Mouse (Mus musculus) hindbrain, embryonic 10.5 days (tissue): ENCODE results near the gene Begain. TPM values are rescaled to one million over a fixed set of nuclear protein-coding genes. Genes with fewer than 3 reads are reported as not detected.

Source experiments
- DNase-seq: peaks from one replicate; pipeline ENCODE4 v3.0.0-alpha.2; 2017; ENCODE audit warnings: low spot score
- H3K27ac ChIP-seq: fragments of 300-500 bp; sonication (generic); 2 replicates; pipeline ENCODE4 v1.5.1; 2016; ENCODE audit warnings: mild to moderate bottlenecking, moderate library complexity
- H3K27me3 ChIP-seq: fragments of 300-500 bp; sonication (generic); 2 replicates; pipeline ENCODE4 v1.6.1; 2016; ENCODE audit warnings: mild to moderate bottlenecking; ENCODE audit not compliant: poor library complexity, insufficient read depth, severe bottlenecking
- H3K36me3 ChIP-seq: fragments of 300-500 bp; sonication (generic); 2 replicates; pipeline ENCODE4 v1.6.1; 2016; ENCODE audit warnings: mild to moderate bottlenecking, moderate library complexity
- H3K4me1 ChIP-seq: fragments of 300-500 bp; sonication (generic); replicated peaks from 2 replicates; pipeline ENCODE4 v1.6.1; 2016; ENCODE audit warnings: mild to moderate bottlenecking
- H3K4me3 ChIP-seq: fragments of 300-500 bp; sonication (generic); 2 replicates; pipeline ENCODE4 v1.5.1; 2016; ENCODE audit warnings: mild to moderate bottlenecking, moderate library complexity
- H3K9me3 ChIP-seq: fragments of 300-500 bp; sonication (generic); 2 replicates; pipeline ENCODE4 v1.6.1; 2016; ENCODE audit warnings: mild to moderate bottlenecking, moderate library complexity
- WGBS: fragments of 180-500 bp; shearing (Covaris S2); methylation state at CpG from one replicate; pipeline ENCODE4 v1.1.7; 2016; 5-methylcytosine and 5-hydroxymethylcytosine counted together
- polyA plus RNA-seq: library from polyadenylated mRNA; unstranded; fragments of >200 nt; fragmentation: Nextera tagmentation; extraction: Ambion mirVana; gene quantifications from 2 replicates; pipeline ENCODE4 v1.2.1, GENCODE M21; 2016

The Begain gene
- polyA plus RNA-seq, 1 experiment from 2014 or later: 16.2 TPM

DNA sequence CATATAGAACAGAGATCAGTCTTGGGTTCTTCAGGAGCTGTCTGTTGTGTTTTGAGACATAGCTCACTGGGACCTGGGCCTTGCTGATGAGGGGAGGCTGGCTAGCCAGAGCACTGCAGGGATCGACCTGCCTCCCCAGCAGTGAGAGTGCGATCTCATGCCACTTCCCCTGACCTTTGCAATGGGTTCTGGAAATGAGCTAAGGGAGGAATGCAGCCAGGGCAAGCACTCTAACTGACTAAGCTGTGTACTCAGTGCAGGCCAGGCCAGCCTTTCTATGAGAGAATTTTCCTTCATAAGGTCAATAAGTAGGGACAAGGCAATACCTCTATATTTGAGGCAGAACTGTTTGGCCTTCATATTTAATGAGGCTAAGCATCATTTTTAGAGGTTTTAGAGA is 75.0 kb downstream of the Begain start:
- H3K9me3 ChIP-seq: no peaks in the 10 kb centered on the region
- no peak overlapping the region for H3K4me3 ChIP-seq
- H3K4me1 ChIP-seq: peaks cover 38% of the 10 kb centered on the region
- DNase-seq: no peak
- no peaks in the 10 kb centered on the region for H3K36me3 ChIP-seq
- WGBS: 58% methylated on average over 2 of the region's 2 CpGs
- peaks cover 4% of the 10 kb centered on the region; the same call in 1 of the 2 replicates for H3K27me3 ChIP-seq
- no peak overlapping the region for H3K27ac ChIP-seq

DNA sequence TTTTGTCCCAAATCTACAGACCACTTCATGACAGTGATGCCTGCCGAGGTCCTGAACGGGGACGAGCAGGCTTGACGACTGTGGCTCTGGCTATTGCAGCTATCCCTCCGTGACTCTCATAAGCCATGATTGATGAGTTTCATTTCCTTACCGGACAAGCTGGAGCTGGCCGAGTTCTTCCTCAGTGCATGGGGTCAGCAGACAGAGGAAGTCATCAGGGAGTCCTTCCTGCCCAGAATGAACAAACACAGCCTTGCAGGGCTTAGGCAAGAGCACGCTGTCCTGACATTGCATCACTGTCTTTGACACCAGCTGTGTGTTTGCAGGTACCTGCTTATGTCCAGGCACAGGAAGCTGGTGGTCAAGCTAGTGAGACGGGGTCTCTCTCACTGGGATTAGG is 77.6 kb downstream of the Begain start:
- H3K4me1 ChIP-seq: peaks cover 15% of the 10 kb centered on the region
- no peaks in the 10 kb centered on the region for H3K9me3 ChIP-seq
- H3K27me3 ChIP-seq: peaks cover 4% of the 10 kb centered on the region; the same call in 1 of the 2 replicates
- no peak for DNase-seq
- no peak overlapping the region for H3K4me3 ChIP-seq
- H3K27ac ChIP-seq: no peak overlapping the region
- no peaks in the 10 kb centered on the region for H3K36me3 ChIP-seq
- 69% methylated on average over 9 of the region's 9 CpGs for WGBS

DNA sequence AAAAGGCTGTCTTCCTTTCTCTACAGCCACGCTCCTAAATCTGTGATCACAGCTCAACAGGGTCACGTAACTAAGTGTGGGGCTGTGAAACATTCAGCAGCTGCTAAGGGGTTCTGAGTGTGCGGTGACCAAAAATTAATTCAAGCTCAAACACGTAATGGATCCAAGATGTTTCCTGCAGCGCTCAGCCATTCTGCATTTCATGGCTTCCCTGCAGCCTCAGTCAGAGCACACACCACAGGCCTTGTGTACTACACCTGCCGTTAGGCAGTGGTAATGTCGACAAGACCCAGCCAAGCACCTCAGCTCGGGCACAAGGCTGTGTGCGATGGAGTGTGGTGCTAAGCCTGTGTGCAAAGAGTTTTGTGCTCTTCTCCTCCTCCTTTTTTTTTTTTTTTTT is 80.6 kb downstream of the Begain start:
- no peak for DNase-seq
- no peaks in the 10 kb centered on the region for H3K27me3 ChIP-seq
- no peak overlapping the region for H3K27ac ChIP-seq
- H3K36me3 ChIP-seq: no peaks in the 10 kb centered on the region
- 88% methylated on average over 9 of the region's 9 CpGs for WGBS
- H3K9me3 ChIP-seq: no peaks in the 10 kb centered on the region
- H3K4me3 ChIP-seq: no peak overlapping the region
- H3K4me1 ChIP-seq: peaks cover 22% of the 10 kb centered on the region

DNA sequence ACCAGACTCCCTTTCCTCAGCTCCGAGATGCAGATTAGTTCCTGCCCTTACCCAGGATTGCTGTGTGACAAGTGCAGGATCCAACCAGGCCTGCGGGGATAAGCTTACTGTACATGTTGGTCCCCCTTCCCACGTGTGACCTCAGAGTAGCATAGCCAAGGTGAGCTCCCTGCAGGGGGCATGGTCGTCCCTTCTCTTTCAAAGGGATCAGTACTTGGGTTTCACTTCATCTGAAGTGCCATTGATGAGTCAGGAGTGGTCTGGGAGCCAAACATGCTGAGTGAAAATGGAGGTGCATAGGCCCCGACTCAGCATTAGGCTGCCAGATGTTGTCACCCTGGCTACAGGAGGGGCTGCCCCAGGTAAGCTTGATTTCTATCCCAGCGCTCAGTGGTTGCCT is 83.0 kb downstream of the Begain start:
- WGBS: 75% methylated on average over 6 of the region's 6 CpGs
- Histone ChIP-seq H3K36me3 (no peaks in the 10 kb centered on the region), H3K4me3 (no peak overlapping the region), H3K27ac (peak overlapping the region; percentile 72), H3K4me1 (peaks cover 39% of the 10 kb centered on the region), H3K27me3 (0 out of 2 replicates have a peak, but pooled peaks cover 8% of the 10 kb centered on the region), H3K9me3 (no peaks in the 10 kb centered on the region)
- no peak for DNase-seq

DNA sequence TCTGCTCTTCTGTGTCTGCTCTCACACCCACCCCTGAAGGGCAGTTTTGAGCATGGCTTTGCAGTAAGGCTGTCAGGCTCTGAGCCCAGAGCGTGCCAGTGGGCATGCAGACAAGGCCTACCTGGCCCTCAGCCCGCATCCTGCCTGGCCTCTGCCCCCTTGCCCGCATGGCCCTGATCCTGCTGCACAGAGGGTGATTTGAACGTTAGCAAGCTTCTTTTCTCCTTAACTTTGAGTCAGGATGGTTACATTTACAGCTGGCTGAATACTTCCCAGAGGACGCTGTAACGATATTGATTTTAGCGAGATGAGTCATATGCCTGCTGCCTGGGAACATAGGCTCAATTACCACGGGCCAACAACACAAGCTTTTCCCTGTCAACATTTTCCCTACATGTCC is 83.5 kb downstream of the Begain start:
- Histone ChIP-seq H3K27ac (peak overlapping the region; percentile 72), H3K36me3 (no peaks in the 10 kb centered on the region), H3K9me3 (no peaks in the 10 kb centered on the region), H3K27me3 (0 out of 2 replicates have a peak, but pooled peaks cover 8% of the 10 kb centered on the region), H3K4me1 (peaks cover 44% of the 10 kb centered on the region), H3K4me3 (no peak overlapping the region)
- 69% methylated on average over 8 of the region's 8 CpGs for WGBS
- DNase-seq: no peak

DNA sequence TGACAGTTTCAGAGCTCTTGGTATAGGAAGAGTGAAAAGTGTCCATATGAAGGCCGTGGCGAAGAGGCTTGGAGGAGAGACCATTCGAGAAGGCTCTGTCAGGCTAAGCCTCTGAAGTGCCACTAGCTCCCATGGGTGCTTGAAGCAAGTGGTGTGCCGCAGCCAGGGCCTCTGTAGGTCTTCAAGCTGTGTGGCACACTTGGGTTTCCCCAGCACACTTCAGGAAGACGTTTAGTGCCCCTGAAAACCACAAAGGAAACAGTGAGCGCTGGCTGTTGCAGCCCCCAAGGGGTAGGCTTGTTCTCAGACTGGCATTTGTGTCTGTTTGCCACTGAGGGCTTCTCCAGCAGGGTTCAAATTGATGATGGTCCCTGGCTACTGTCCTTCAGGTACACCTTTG is 84.5 kb downstream of the Begain start:
- WGBS: 85% methylated on average over 6 of the region's 6 CpGs
- H3K9me3 ChIP-seq: no peaks in the 10 kb centered on the region
- no peak for DNase-seq
- H3K27ac ChIP-seq: peak overlapping the region; percentile 72; the same call in 1 of the 2 replicates
- H3K27me3 ChIP-seq: 0 out of 2 replicates have a peak, but pooled peaks cover 8% of the 10 kb centered on the region
- no peak overlapping the region for H3K4me3 ChIP-seq
- no peaks in the 10 kb centered on the region for H3K36me3 ChIP-seq
- peaks cover 54% of the 10 kb centered on the region for H3K4me1 ChIP-seq

DNA sequence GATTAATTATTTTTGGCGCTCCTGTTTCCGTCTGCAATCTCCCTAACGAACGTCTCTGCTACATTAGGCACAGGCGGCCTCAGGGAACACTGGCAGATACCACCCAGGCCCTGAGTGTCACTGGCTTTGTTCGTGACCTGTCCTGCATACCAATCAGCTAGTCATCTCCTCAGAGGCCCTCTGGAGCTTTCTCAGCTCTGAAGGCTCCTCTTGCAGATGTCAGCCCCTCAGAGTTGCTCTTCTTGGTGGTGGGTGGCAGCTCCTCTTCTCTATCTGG is 85.4 kb downstream of the Begain start:
- no peak overlapping the region for H3K4me3 ChIP-seq
- no peak for DNase-seq
- peaks cover 63% of the 10 kb centered on the region for H3K4me1 ChIP-seq
- no peaks in the 10 kb centered on the region for H3K9me3 ChIP-seq
- H3K27ac ChIP-seq: peak overlapping the region; percentile 69
- WGBS: 79% methylated on average over 6 of the region's 6 CpGs
- 0 out of 2 replicates have a peak, but pooled peaks cover 8% of the 10 kb centered on the region for H3K27me3 ChIP-seq
- no peaks in the 10 kb centered on the region for H3K36me3 ChIP-seq

Other genes starting within 250 kb of the Begain start
- 12.9 and 14.8 TPM in 2 replicates for gene Slc25a29, start 232.3 kb downstream of the Begain start, polyA plus RNA-seq
- gene Slc25a47, start 232.2 kb downstream of the Begain start, polyA plus RNA-seq: 10.3 and 14.2 TPM in 2 replicates
- 9.0 and 10.4 TPM in 2 replicates for gene Wdr25, start 174.6 kb downstream of the Begain start, polyA plus RNA-seq
- gene Wars, start 174.0 kb downstream of the Begain start, polyA plus RNA-seq: 142 and 143 TPM in 2 replicates